Mouse (Mus musculus): ENCODE measurements around the gene Fbxo28.

DNA sequence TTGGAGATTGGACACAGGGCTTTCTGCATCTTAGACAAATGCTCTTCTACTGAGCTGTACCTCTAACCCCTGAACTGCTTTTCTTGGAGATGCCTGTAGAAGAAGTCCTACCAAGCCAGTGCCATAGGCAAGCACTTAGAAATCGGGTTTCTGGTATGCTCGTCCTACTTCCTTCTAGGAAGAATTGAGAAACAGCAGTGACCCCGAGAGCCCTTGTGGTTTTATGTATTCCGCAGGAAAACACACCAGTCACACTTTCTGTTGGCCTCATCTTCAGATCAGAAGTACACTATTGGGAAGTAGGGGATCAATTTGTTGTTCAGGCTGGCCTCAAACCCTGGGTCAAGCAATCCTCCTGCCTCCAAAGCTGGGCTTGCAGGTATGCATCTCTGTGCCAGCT lies 28.0 kb upstream of the Fbxo28 start:
- TF ChIP-seq CTCF (IDR thresholded peaks at IDR 0.05; ENCODE audit: extremely low read depth, insufficient read length, insufficient replicate concordance, low read depth, low read length) (no peak), POLR2A (IDR thresholded peaks at IDR 0.05; ENCODE audit: low read depth, low read length) (no peak)

Measured in small intestine, adult 2 months (tissue).